Mouse (Mus musculus): Measurements from ENCODE around the gene Sirt6. TPM values are rescaled to one million over a fixed set of nuclear protein-coding genes. Genes with fewer than 3 reads are reported as not detected.

Sirt6 gene
- polyA plus RNA-seq, 1 experiment from 2014 or later, result 46.5 TPM

DNA sequence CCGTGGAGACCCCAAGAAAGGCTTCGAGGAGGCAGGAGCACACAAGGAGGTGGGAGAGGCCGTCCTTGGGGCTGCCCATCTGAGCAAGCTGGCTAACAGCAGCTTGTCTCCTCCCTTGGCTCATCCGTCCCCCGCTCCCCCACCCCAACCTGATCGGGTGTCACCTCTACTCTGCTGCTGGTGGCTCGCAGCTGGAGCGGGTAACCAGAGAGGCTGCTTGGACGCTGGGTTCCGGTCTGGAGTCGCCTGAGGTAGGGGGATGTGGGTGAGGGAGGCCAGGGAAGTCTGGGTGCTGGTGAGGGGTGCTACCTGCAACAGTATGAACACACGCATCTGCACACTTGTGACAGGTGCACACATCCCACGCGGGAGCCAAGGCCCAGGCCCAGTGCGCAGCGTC, 793 bp upstream of the Sirt6 start, which contains the start of gene Ankrd24:
TSS of gene Ankrd24 (plus strand) at position 151 of the 400 bp plus-strand sequence.
- peaks cover 4% of the 10 kb centered on the region; the same call in 1 of the 2 replicates for H3K36me3 ChIP-seq (ENCODE audit: control insufficient read depth, insufficient read depth, low read length)
- no peaks in the 10 kb centered on the region for H3K9me3 ChIP-seq (ENCODE audit: control insufficient read depth, low read length)
- H3K9ac ChIP-seq (ENCODE audit: low read length), result peak within 1 kb of the TSS; percentile 85
- H3K27ac ChIP-seq (replicated peaks; ENCODE audit: low read depth, low read length), result peak within 1 kb of the TSS; percentile 84
- H3K4me3 ChIP-seq (ENCODE audit: low read depth, low read length), result peak within 1 kb of the TSS; percentile 71
- H3K4me1 ChIP-seq (ENCODE audit: control insufficient read depth, insufficient read depth, low read length), result peaks cover 5% of the 10 kb centered on the region
- peak within 1 kb of the TSS; percentile 83 for H3K4me2 ChIP-seq (ENCODE audit: low read depth, severe bottlenecking)
- WGBS, result 78% methylated on average over 16 of the region's 16 CpGs
- DNase-seq (ENCODE audit: low spot score), result no peak
- H3K27me3 ChIP-seq (ENCODE audit: control insufficient read depth, insufficient read depth, low read length), result no peaks in the 10 kb centered on the region
- ATAC-seq (ENCODE audit: insufficient number of reproducible peaks, low FRiP score, low TSS enrichment, low read depth), result no peak

DNA sequence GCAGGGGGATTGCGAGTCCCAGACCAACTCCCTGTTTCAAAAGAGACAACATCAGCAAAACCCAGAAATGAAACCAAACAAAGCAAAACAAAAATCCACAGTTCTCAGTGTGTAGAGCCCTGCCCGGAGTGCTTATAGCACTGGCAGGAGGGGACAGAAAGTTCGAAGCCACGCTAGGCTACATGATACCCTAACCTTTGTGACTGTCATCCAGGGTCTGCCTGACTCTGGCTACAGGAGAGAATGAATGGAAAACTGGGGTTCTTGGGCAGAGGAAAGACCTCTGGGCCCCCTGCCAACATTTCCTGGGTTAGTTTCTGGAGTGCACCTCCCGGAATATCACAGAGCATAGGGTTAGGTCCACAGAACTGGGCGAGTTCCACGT, 231 bp upstream of the Sirt6 start:
- H3K36me3 ChIP-seq (ENCODE audit: control insufficient read depth, insufficient read depth, low read length), result peaks cover 4% of the 10 kb centered on the region; the same call in 1 of the 2 replicates
- 67% methylated on average over 7 of the region's 7 CpGs for WGBS
- peak overlapping the region; percentile 85 for H3K9ac ChIP-seq (ENCODE audit: low read length)
- peak overlapping the region; percentile 84 for H3K27ac ChIP-seq (replicated peaks; ENCODE audit: low read depth, low read length)
- ATAC-seq (ENCODE audit: insufficient number of reproducible peaks, low FRiP score, low TSS enrichment, low read depth), result no peak
- peak overlapping the region; percentile 83 for H3K4me2 ChIP-seq (ENCODE audit: low read depth, severe bottlenecking)
- H3K4me3 ChIP-seq (ENCODE audit: low read depth, low read length), result peak overlapping the region; percentile 71
- H3K27me3 ChIP-seq (ENCODE audit: control insufficient read depth, insufficient read depth, low read length), result no peaks in the 10 kb centered on the region
- H3K9me3 ChIP-seq (ENCODE audit: control insufficient read depth, low read length), result no peaks in the 10 kb centered on the region
- no peak for DNase-seq (ENCODE audit: low spot score)
- peaks cover 5% of the 10 kb centered on the region for H3K4me1 ChIP-seq (ENCODE audit: control insufficient read depth, insufficient read depth, low read length)

- ATAC-seq (ENCODE audit: insufficient number of reproducible peaks, low FRiP score, low TSS enrichment, low read depth) (no peak; the same call in 1 of the 2 replicates), DNase-seq (ENCODE audit: low spot score) (no peak)
- no peaks in the 10 kb centered on the region for H3K9me3 ChIP-seq (ENCODE audit: control insufficient read depth, low read length)
- H3K4me3 ChIP-seq (ENCODE audit: low read depth, low read length), result peak overlapping the region; percentile 71
- H3K4me2 ChIP-seq (ENCODE audit: low read depth, severe bottlenecking), result peak overlapping the region; percentile 83
- H3K4me1 ChIP-seq (ENCODE audit: control insufficient read depth, insufficient read depth, low read length), result peaks cover 5% of the 10 kb centered on the region
- H3K27me3 ChIP-seq (ENCODE audit: control insufficient read depth, insufficient read depth, low read length), result no peaks in the 10 kb centered on the region
- WGBS, result 92% methylated on average over 22 of the region's 22 CpGs
- H3K27ac ChIP-seq (replicated peaks; ENCODE audit: low read depth, low read length), result no peak overlapping the region; the same call in 1 of the 2 replicates
- H3K36me3 ChIP-seq (ENCODE audit: control insufficient read depth, insufficient read depth, low read length), result peaks cover 4% of the 10 kb centered on the region
- H3K9ac ChIP-seq (ENCODE audit: low read length), result peak overlapping the region; percentile 85; the same call in 1 of the 2 replicates
Measured at GRCm38 (mm10) chr10:81626101-81626993, 1.2 kb downstream of the Sirt6 start.

GRCm38 (mm10) chr10:81623441-81623840, 4.2 kb downstream of the Sirt6 start:
- DNase-seq (ENCODE audit: low spot score), result no peak
- peaks cover 5% of the 10 kb centered on the region for H3K4me1 ChIP-seq (ENCODE audit: control insufficient read depth, insufficient read depth, low read length)
- H3K4me2 ChIP-seq (ENCODE audit: low read depth, severe bottlenecking), result no peak overlapping the region
- no peak overlapping the region for H3K27ac ChIP-seq (replicated peaks; ENCODE audit: low read depth, low read length)
- H3K9me3 ChIP-seq (ENCODE audit: control insufficient read depth, low read length), result no peaks in the 10 kb centered on the region
- H3K4me3 ChIP-seq (ENCODE audit: low read depth, low read length), result no peak overlapping the region
- H3K36me3 ChIP-seq (ENCODE audit: control insufficient read depth, insufficient read depth, low read length), result peaks cover 9% of the 10 kb centered on the region
- ATAC-seq (ENCODE audit: insufficient number of reproducible peaks, low FRiP score, low TSS enrichment, low read depth), result no peak
- WGBS, result 62% methylated on average over 8 of the region's 8 CpGs
- no peak overlapping the region for H3K9ac ChIP-seq (ENCODE audit: low read length)
- H3K27me3 ChIP-seq (ENCODE audit: control insufficient read depth, insufficient read depth, low read length), result no peaks in the 10 kb centered on the region

DNA sequence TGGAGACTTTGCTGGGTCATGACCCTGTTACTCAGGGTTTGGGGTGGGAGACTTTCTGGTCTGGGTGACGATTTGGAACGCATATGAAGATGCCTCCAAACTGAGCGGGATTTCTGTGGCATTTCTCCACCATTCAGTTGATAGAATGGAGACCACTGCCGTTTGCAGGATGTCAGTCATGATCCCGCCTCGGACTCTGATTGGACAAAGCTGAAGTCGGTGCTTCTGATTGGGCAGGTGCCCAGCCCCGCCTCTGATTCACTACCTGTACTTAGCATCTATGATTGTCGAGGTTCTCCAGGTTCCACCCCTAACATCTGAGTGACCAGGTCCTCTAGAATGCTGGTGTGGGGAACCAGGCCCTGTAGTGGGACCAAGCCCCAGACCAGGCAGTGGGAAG, 6.8 kb downstream of the Sirt6 start:
- Histone ChIP-seq H3K36me3 (ENCODE audit: control insufficient read depth, insufficient read depth, low read length) (peaks cover 9% of the 10 kb centered on the region), H3K27me3 (ENCODE audit: control insufficient read depth, insufficient read depth, low read length) (no peaks in the 10 kb centered on the region), H3K27ac (replicated peaks; ENCODE audit: low read depth, low read length) (no peak overlapping the region), H3K9ac (ENCODE audit: low read length) (no peak overlapping the region), H3K4me2 (ENCODE audit: low read depth, severe bottlenecking) (no peak overlapping the region), H3K9me3 (ENCODE audit: control insufficient read depth, low read length) (no peaks in the 10 kb centered on the region), H3K4me3 (ENCODE audit: low read depth, low read length) (no peak overlapping the region), H3K4me1 (ENCODE audit: control insufficient read depth, insufficient read depth, low read length) (no peaks in the 10 kb centered on the region)
- 60% methylated on average over 9 of the region's 9 CpGs for WGBS
- ATAC-seq (ENCODE audit: insufficient number of reproducible peaks, low FRiP score, low TSS enrichment, low read depth), result no peak
- DNase-seq (ENCODE audit: low spot score), result no peak

- no peak overlapping the region for H3K27ac ChIP-seq (replicated peaks; ENCODE audit: low read depth, low read length)
- DNase-seq (ENCODE audit: low spot score), result no peak
Measured at GRCm38 (mm10) chr10:81619976-81620375, 7.6 kb downstream of the Sirt6 start.

DNA sequence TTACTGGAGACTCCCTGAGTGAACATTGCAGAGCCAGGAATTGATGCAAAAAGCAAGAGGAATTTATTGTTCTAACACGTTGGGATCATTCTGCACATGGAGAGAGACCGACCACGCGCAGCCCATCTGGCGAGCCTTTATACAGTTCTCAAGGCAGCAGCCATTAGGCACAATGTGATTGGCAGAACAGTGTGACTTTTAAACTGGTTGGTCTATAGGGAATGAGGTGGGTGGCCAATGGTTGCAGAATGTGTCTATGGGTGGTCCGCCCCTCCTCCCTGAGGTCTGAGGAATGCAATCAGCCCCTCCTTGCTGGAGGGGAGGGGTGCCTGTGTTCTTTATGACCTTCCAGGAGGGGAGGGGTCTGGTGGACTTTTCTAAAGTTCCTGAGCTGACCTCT, 12.1 kb downstream of the Sirt6 start:
- no peaks in the 10 kb centered on the region for H3K27me3 ChIP-seq (ENCODE audit: control insufficient read depth, insufficient read depth, low read length)
- H3K27ac ChIP-seq (replicated peaks; ENCODE audit: low read depth, low read length), result peak overlapping the region; percentile 38; the same call in 1 of the 2 replicates
- no peaks in the 10 kb centered on the region for H3K4me1 ChIP-seq (ENCODE audit: control insufficient read depth, insufficient read depth, low read length)
- ATAC-seq (ENCODE audit: insufficient number of reproducible peaks, low FRiP score, low TSS enrichment, low read depth) (peak; percentile 67), DNase-seq (ENCODE audit: low spot score) (peak; percentile 74)
- no peak overlapping the region for H3K9ac ChIP-seq (ENCODE audit: low read length)
- no peaks in the 10 kb centered on the region for H3K36me3 ChIP-seq (ENCODE audit: control insufficient read depth, insufficient read depth, low read length)
- H3K4me2 ChIP-seq (ENCODE audit: low read depth, severe bottlenecking), result no peak overlapping the region; the same call in 1 of the 2 replicates
- H3K9me3 ChIP-seq (ENCODE audit: control insufficient read depth, low read length), result no peaks in the 10 kb centered on the region
- 50% methylated on average over 6 of the region's 6 CpGs for WGBS
- H3K4me3 ChIP-seq (ENCODE audit: low read depth, low read length), result no peak overlapping the region

More at GRCm38 (mm10) chr10:81619976-81620375, 7.6 kb downstream of the Sirt6 start:
- 92% methylated on average over 5 of the region's 5 CpGs for WGBS
- ATAC-seq (ENCODE audit: insufficient number of reproducible peaks, low FRiP score, low TSS enrichment, low read depth), result no peak
- no peak overlapping the region for H3K4me2 ChIP-seq (ENCODE audit: low read depth, severe bottlenecking)
- no peaks in the 10 kb centered on the region for H3K27me3 ChIP-seq (ENCODE audit: control insufficient read depth, insufficient read depth, low read length)
- H3K4me3 ChIP-seq (ENCODE audit: low read depth, low read length), result no peak overlapping the region
- no peak overlapping the region for H3K9ac ChIP-seq (ENCODE audit: low read length)
- no peaks in the 10 kb centered on the region for H3K4me1 ChIP-seq (ENCODE audit: control insufficient read depth, insufficient read depth, low read length)
- peaks cover 9% of the 10 kb centered on the region for H3K36me3 ChIP-seq (ENCODE audit: control insufficient read depth, insufficient read depth, low read length)
- no peaks in the 10 kb centered on the region for H3K9me3 ChIP-seq (ENCODE audit: control insufficient read depth, low read length)

- WGBS, result 79% methylated on average over 3 of the region's 3 CpGs
Measured at GRCm38 (mm10) chr10:81612779-81613178, 14.8 kb downstream of the Sirt6 start.

More at GRCm38 (mm10) chr10:81612779-81613178, 14.8 kb downstream of the Sirt6 start:
- no peaks in the 10 kb centered on the region for H3K27me3 ChIP-seq (ENCODE audit: control insufficient read depth, insufficient read depth, low read length)
- H3K9me3 ChIP-seq (ENCODE audit: control insufficient read depth, low read length), result no peaks in the 10 kb centered on the region
- H3K27ac ChIP-seq (replicated peaks; ENCODE audit: low read depth, low read length), result no peak overlapping the region
- DNase-seq (ENCODE audit: low spot score) (no peak), ATAC-seq (ENCODE audit: insufficient number of reproducible peaks, low FRiP score, low TSS enrichment, low read depth) (no peak)
- no peak overlapping the region for H3K4me2 ChIP-seq (ENCODE audit: low read depth, severe bottlenecking)
- H3K4me3 ChIP-seq (ENCODE audit: low read depth, low read length), result no peak overlapping the region
- H3K9ac ChIP-seq (ENCODE audit: low read length), result no peak overlapping the region
- H3K4me1 ChIP-seq (ENCODE audit: control insufficient read depth, insufficient read depth, low read length), result no peaks in the 10 kb centered on the region
- no peaks in the 10 kb centered on the region for H3K36me3 ChIP-seq (ENCODE audit: control insufficient read depth, insufficient read depth, low read length)
